Mouse (Mus musculus) heart, adult 18-20 months (tissue): ENCODE data around the gene Cx3cr1. TPM values are rescaled to one million over a fixed set of nuclear protein-coding genes. Genes with fewer than 3 reads are reported as not detected.

Experiments used
- DNase-seq, 2 experiments: peaks; one replicate each; pipeline ENCODE4 v3.0.0; 2021 to 2022; ENCODE audit warnings: mixed read lengths in 1 of 2
- total RNA-seq, 2 experiments: library from RNA; stranded (reverse); gene quantifications; 2 replicates each; pipeline ENCODE4 v1.2.3; 2021

Gene Cx3cr1
- total RNA-seq, 2 experiments from 2014 or later: 0.80 to 0.92 TPM

- no peak for DNase-seq
These were observed 130.0 kb downstream of the Cx3cr1 start for GRCm38 (mm10) chr9:119939646-119940045.

GRCm38 (mm10) chr9:119938496-119938895 lies 131.2 kb downstream of the Cx3cr1 start:
- DNase-seq: no peak

- DNase-seq: peak; percentile 95 to 98
These were observed 132.5 kb downstream of the Cx3cr1 start, which contains the start of the genes Gorasp1 and Ttc21a for GRCm38 (mm10) chr9:119937005-119937773. Gene Gorasp1 (minus strand): TSS chr9:119937565. Gene Ttc21a (plus strand): TSS chr9:119937606.

- DNase-seq: no peak
These were observed 136.0 kb downstream of the Cx3cr1 start for GRCm38 (mm10) chr9:119933675-119934074.

- DNase-seq: peak; percentile 22 to 41
These were observed 137.3 kb downstream of the Cx3cr1 start for GRCm38 (mm10) chr9:119932358-119932757.

GRCm38 (mm10) chr9:119926497-119926896 lies 143.2 kb downstream of the Cx3cr1 start:
- DNase-seq: no peak

- no peak for DNase-seq
These were observed 143.9 kb downstream of the Cx3cr1 start for GRCm38 (mm10) chr9:119925729-119926128.

GRCm38 (mm10) chr9:119925120-119925657 lies 144.5 kb downstream of the Cx3cr1 start:
- DNase-seq: peak; percentile 18 to 23

GRCm38 (mm10) chr9:119923462-119923861 lies 146.2 kb downstream of the Cx3cr1 start:
- DNase-seq: no peak

GRCm38 (mm10) chr9:119919858-119920257 lies 149.8 kb downstream of the Cx3cr1 start:
- DNase-seq: no peak

- DNase-seq: no peak
These were observed 156.4 kb downstream of the Cx3cr1 start for GRCm38 (mm10) chr9:119913087-119913838.

- no peak for DNase-seq
These were observed 159.7 kb downstream of the Cx3cr1 start for GRCm38 (mm10) chr9:119909931-119910330.

GRCm38 (mm10) chr9:119908708-119909107 lies 161.0 kb downstream of the Cx3cr1 start:
- no peak for DNase-seq

GRCm38 (mm10) chr9:119902410-119903151 lies 167.1 kb downstream of the Cx3cr1 start:
- DNase-seq: no peak

GRCm38 (mm10) chr9:119899446-119899845 lies 170.2 kb downstream of the Cx3cr1 start:
- DNase-seq: no peak

- peak; percentile 44 to 51 for DNase-seq
These were observed 174.5 kb downstream of the Cx3cr1 start for GRCm38 (mm10) chr9:119895040-119895721.

GRCm38 (mm10) chr9:119894339-119895009 lies 175.2 kb downstream of the Cx3cr1 start, which contains the start of gene Wdr48:
Gene Wdr48 (plus strand): TSS chr9:119894878.
- DNase-seq: peak; percentile 98

GRCm38 (mm10) chr9:119893881-119894280 lies 175.8 kb downstream of the Cx3cr1 start:
- DNase-seq: no peak

GRCm38 (mm10) chr9:119890692-119891091 lies 179.0 kb downstream of the Cx3cr1 start:
- DNase-seq: peak in 1 of 2 experiments; percentile 39

GRCm38 (mm10) chr9:119889446-119889845 lies 180.2 kb downstream of the Cx3cr1 start:
- no peak for DNase-seq

GRCm38 (mm10) chr9:119888843-119889246 lies 180.8 kb downstream of the Cx3cr1 start:
- no peak for DNase-seq
